Mouse (Mus musculus) 3134 (cell line): ENCODE results near the gene Toporsl.

Experiments
- DNase-seq: peaks from one replicate; pipeline ENCODE4 v3.0.0-alpha.2; 2011; ENCODE audit warnings: low spot score; ENCODE audit not compliant: insufficient read length; ENCODE audit errors: extremely low read depth

Gene Toporsl

DNA sequence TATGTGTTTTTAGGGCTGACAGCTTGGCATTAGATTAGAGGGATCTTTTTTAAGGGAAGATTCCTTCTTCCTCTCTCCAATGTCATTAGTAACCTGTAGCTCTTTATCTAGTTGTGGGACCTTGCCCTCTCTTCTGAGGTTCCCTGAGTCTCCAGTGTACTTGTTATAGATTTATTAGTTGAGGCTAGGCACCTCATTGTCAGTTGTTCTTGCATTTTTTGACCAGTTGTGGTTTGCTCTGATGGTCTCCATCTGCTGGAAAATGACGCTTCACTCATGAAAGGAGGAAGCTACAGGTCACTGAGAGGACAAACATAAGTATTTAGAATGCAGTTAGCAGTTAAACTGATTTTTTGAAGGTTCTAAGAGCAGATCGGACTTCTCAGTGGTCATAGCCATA, at the start of gene Toporsl:
Gene Toporsl, plus strand, starts transcription at position 348 of the 400 bp plus-strand sequence.
- no peak for DNase-seq

- DNase-seq = no peak
These were observed 38.4 kb upstream of the Toporsl start for GRCm38 (mm10) chr4:52557672-52558071.

DNA sequence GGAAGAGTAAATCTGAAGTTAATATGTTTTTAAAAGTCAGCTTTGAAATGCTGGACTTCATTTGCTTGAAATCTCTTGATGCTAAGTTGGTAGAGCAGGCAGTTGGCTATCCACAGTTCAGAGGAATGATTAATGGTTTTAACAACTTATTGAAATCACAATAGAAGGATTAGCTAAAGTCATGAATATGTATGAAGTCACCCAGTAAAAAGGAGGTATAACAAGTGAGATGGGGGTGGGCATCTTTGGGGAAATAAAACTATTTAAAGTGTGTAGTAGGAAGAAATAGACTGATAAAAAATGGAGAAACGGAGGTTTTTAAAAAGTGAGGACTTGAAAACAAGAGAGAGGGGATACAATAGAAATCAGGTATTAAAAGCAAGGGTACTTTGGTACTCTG, 38.0 kb upstream of the Toporsl start:
- no peak for DNase-seq

DNA sequence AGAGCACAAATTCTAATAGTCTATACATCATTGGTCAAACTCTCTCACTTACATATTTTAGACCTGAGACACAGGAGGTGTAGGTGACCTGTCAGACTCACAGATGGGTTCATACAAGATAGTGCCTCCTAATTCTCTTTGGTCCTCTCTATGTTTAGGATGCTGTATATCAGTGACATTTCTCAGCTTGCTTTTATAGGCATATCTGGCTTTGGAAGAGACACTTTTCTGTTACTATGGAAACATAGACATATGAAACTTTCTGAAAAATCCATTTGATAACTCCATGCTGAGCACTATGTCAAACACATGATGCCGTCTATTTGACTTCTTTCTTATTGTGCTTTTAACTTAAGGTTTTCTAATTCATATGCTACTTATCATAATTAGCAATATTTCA, 32.2 kb upstream of the Toporsl start:
- no peak for DNase-seq

GRCm38 (mm10) chr4:52586194-52586734, 9.8 kb upstream of the Toporsl start:
- DNase-seq = peak; percentile 13

DNA sequence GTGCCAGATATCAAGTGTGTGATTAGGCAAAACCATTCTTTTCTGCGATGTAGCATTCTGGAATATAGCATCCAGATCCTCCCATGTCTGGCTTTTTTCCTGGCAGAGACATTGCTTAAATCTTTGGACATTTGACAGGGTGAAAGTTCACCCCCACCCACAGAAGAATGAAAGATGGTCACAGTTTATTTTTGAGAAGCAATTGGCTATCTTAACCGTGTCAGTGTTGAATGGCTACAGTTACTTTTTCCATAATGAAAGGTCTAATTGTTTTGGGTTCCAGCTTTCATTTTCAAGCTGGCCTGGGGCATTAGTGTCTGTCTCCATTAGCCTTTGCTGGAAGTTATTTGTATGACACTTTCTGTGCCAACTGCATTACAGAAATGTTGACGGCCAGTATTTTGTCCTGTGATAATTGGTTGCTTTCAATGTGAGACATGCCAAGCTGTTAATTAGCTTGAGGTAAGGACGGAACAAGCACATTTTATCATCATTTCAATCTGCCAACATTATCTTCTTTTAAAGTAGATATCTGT, 2.2 kb upstream of the Toporsl start:
- no peak for DNase-seq

DNA sequence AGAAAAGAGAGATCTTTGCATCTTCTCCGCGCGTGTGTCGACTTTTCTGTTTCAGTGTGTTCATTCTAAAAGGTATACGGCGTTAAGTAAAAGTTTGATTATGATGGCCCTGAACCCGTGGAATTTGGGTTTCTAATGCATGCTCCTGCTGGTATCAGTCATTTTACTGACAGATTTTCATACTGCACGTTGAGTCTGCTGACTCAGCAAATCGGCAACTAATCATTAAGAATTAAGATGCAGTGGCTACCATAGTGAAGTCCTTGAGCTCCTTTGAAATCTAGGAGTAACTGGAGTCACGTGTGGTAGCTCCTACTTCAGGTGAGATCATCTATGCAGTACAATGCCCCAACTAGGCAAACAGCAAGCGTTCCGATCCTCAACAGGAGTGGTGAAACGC, 1.4 kb upstream of the Toporsl start:
- DNase-seq = no peak

DNA sequence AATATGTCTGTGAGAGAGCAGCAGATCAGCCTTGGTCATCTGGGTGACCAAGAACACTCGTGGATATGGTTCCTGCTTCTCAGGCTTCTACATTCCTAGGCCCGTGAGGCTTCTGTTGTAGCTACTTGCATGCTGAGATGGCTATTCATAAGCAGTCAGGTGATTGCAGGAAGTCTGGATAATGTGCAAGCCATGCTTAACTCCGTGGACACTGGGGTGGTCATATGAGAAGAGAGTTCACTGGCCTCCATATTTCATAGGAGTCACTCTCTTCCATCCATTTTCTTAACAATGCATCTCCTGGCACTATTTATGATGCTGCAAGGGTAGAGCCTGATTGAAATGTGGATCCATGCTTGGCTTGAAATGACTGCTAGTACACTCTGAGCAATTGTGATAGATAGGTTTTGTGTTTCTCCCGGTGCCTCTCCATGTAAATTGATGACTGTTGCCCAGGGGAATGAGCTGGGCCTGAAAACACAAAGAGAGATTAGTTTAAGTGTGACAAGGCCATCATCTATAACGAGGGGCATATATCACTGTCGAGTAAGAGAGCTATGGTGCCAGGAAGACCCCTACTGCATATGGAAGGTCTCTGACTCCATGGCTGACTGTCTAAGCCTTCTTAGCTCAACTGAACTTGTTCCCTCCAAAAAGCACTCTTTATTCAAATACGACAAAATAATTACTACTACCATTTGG, 2.3 kb downstream of the Toporsl start:
- DNase-seq = no peak

DNA sequence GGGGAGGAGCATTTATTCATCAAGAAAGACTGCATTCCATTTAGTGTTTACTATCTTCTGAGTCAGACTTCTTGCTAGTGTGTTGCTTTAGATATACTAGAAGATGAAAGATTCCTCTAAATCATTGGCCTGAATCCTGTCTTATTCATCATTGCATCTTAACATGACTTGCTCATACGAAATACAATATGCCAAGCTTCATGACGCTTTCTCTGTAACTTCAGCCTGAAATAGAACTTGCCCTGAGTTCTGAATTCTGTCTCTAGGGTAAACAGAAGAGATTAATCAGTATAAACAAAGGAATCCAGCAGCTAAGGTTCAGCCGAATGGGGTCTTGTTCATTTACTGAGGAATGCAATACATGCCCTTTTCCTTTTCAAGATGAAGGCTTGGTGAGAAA, 10.8 kb downstream of the Toporsl start:
- DNase-seq = no peak

GRCm38 (mm10) chr4:52634986-52635385, 38.9 kb downstream of the Toporsl start:
- DNase-seq = no peak

DNA sequence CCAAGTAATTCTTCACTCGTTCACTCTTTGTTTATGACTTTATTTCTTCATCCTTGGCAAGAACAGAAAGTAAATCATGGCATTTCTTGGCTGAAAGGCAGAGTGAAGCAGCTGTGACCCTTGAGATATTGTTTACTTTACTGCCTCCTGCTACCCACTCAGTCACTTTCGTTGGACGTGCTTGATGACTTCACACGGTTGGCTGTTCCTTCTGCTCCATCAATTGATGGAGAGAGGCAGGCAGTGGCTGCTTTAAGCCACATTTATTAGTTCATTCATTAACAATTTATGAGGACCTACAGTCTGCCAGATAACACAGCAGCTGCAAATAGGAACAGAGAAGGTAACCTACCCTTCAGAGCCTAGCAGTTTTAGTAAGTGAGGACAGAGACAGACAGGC, 51.7 kb downstream of the Toporsl start:
- DNase-seq = no peak

DNA sequence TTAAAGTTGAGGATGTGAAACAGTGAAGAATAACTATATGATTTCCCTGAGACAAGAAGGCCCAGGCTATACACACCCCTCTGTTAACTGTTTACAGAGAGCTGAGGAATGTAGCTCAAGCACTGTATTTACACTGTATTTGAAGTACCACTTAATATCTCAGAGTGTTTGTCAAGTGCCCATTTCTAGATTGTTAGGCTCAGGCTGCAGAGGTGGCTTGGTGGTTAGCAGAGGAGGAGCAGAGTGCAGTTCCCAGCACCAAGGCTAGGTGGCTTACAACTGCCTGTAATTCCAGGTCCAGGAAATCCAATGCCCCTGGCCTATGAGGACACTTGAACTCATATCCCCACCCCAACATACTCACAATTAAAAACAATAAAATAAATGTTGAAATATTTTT, 63.6 kb downstream of the Toporsl start:
- no peak for DNase-seq

- DNase-seq = no peak
These were observed 64.6 kb downstream of the Toporsl start for GRCm38 (mm10) chr4:52660701-52661117.

- DNase-seq = no peak
These were observed 65.2 kb downstream of the Toporsl start for GRCm38 (mm10) chr4:52661311-52661710.
